Mouse (Mus musculus) small intestine, adult 2 months (tissue): Measurements from ENCODE around the gene Ntrk3.

Experiments used
- CTCF ChIP-seq: fragments of 200-500 bp; IDR thresholded peaks from 2 replicates; pipeline ENCODE4 v1.5.1; 2012; ENCODE audit warnings: low read depth, mild to moderate bottlenecking, control low read depth, inconsistent platforms, low read length, moderate library complexity, mixed read lengths; ENCODE audit not compliant: insufficient replicate concordance, insufficient read length; ENCODE audit errors: extremely low read depth
- POLR2A ChIP-seq: fragments of 200-500 bp; IDR thresholded peaks from 2 replicates; pipeline ENCODE4 v1.6.1; 2012; ENCODE audit warnings: low read depth, mild to moderate bottlenecking, control low read depth, inconsistent platforms, low read length, moderate library complexity

DNA sequence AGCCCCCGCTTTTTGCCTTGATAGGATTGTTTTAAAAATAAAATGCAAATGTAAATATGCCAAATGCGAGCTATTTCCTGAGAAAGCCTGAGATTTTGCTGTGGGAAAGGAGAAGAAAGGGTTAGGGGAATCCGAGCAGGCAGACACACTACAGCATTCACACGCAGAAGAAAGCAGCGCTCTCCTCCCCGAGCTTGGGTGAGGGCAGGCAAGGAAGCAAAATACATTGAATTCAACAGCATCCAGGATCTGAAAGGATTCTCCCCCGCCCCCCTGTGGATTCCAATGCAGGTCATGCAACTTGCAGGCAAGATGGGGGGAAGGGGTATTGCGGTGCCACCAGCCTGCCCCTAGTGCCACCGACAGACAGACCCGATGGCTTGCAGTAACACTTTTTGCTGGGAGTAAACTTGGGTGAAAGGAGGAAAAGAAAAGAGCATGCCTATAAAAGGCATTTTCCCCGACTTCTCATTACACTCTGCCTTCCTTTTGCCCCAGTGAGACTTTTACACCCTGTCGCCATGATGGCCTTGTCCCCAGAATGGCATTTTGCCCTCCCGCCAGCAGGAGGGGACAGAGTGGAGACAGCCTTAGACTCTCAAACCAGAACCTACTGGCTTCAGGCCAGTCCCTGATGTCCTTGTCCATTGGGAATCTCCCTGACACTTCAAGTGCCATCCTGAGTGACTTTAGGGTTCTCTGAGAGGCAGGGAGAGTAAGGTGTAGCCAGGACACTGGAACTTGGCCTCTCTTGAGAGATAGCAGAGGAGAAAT lies 158.2 kb downstream of the Ntrk3 start:
- TF ChIP-seq CTCF, result no peak
- no peak for TF ChIP-seq POLR2A
